Mouse (Mus musculus) urinary bladder, postnatal 25 days (tissue): ENCODE data around the gene Tiam1.

Experiments
- DNase-seq: peaks from one replicate; pipeline ENCODE4 v3.0.0; 2022; ENCODE audit warnings: low spot score

The Tiam1 gene

GRCm38 (mm10) chr16:89837096-89837495 is 306.5 kb downstream of the Tiam1 start:
- DNase-seq = no peak

GRCm38 (mm10) chr16:89835551-89835950 is 308.0 kb downstream of the Tiam1 start:
- no peak for DNase-seq

- no peak for DNase-seq
Observed at GRCm38 (mm10) chr16:89833011-89833410, 310.6 kb downstream of the Tiam1 start.

- DNase-seq = no peak
Observed at GRCm38 (mm10) chr16:89831172-89831571, 312.4 kb downstream of the Tiam1 start.

GRCm38 (mm10) chr16:89830221-89830648 is 313.3 kb downstream of the Tiam1 start:
- DNase-seq = no peak

- no peak for DNase-seq
Observed at GRCm38 (mm10) chr16:89827496-89828125, 316.0 kb downstream of the Tiam1 start.

- DNase-seq = no peak
Observed at GRCm38 (mm10) chr16:89825875-89826274, 317.7 kb downstream of the Tiam1 start.

- no peak for DNase-seq
Observed at GRCm38 (mm10) chr16:89822882-89823281, 320.7 kb downstream of the Tiam1 start.

GRCm38 (mm10) chr16:89818661-89819060 is 324.9 kb downstream of the Tiam1 start:
- no peak for DNase-seq

- no peak for DNase-seq
Observed at GRCm38 (mm10) chr16:89817861-89818630, 325.5 kb downstream of the Tiam1 start.

- DNase-seq = no peak
Observed at GRCm38 (mm10) chr16:89817301-89817700, 326.3 kb downstream of the Tiam1 start.

- no peak for DNase-seq
Observed at GRCm38 (mm10) chr16:89816506-89817172, 326.9 kb downstream of the Tiam1 start.

GRCm38 (mm10) chr16:89813536-89813935 is 330.0 kb downstream of the Tiam1 start:
- no peak for DNase-seq

- DNase-seq = no peak
Observed at GRCm38 (mm10) chr16:89812891-89813290, 330.7 kb downstream of the Tiam1 start.

GRCm38 (mm10) chr16:89810398-89810797 is 333.2 kb downstream of the Tiam1 start:
- no peak for DNase-seq

GRCm38 (mm10) chr16:89808168-89808567 is 335.4 kb downstream of the Tiam1 start:
- no peak for DNase-seq

GRCm38 (mm10) chr16:89805946-89806345 is 337.6 kb downstream of the Tiam1 start:
- DNase-seq = no peak

GRCm38 (mm10) chr16:89805210-89805609 is 338.4 kb downstream of the Tiam1 start:
- DNase-seq = no peak

- no peak for DNase-seq
Observed at GRCm38 (mm10) chr16:89801493-89801892, 342.1 kb downstream of the Tiam1 start.

- DNase-seq = no peak
Observed at GRCm38 (mm10) chr16:89799772-89800171, 343.8 kb downstream of the Tiam1 start.

GRCm38 (mm10) chr16:89796566-89796965 is 347.0 kb downstream of the Tiam1 start:
- DNase-seq = no peak

GRCm38 (mm10) chr16:89789792-89790434 is 353.7 kb downstream of the Tiam1 start:
- no peak for DNase-seq
